Mouse (Mus musculus) brain, embryonic 14.5 days (tissue): ENCODE data around the gene Sumo1.

ENCODE experiments used
- CTCF ChIP-seq: fragments of 200-500 bp; IDR thresholded peaks from 2 replicates; pipeline ENCODE4 v1.5.1; 2012; ENCODE audit warnings: inconsistent platforms, mild to moderate bottlenecking, moderate library complexity, borderline replicate concordance; ENCODE audit not compliant: insufficient read depth, insufficient read length; ENCODE audit errors: extremely low read depth
- POLR2A ChIP-seq: fragments of 200-500 bp; IDR thresholded peaks from 2 replicates; pipeline ENCODE4 v1.6.1; 2012; ENCODE audit warnings: mild to moderate bottlenecking, inconsistent platforms, borderline replicate concordance; ENCODE audit not compliant: poor library complexity, insufficient read depth, insufficient read length, severe bottlenecking; ENCODE audit errors: extremely low read depth

GRCm38 (mm10) chr1:59690467-59690866 lies 19.8 kb upstream of the Sumo1 start:
- TF ChIP-seq POLR2A, result no peak
- no peak for TF ChIP-seq CTCF
